Mouse (Mus musculus): ENCODE measurements around the gene Adig. TPM values are rescaled to one million over a fixed set of nuclear protein-coding genes. Genes with fewer than 3 reads are reported as not detected.

The Adig gene
- polyA plus RNA-seq, 1 experiment from 2014 or later = not detected

GRCm38 (mm10) chr2:158498457-158498856 is 4.0 kb upstream of the Adig start:
- Histone ChIP-seq H3K9me3 (ENCODE audit: low read length) (no peaks in the 10 kb centered on the region), H3K27ac (ENCODE audit: low read depth) (no peak overlapping the region), H3K27me3 (ENCODE audit: insufficient read depth, low read length) (no peaks in the 10 kb centered on the region), H3K4me1 (ENCODE audit: insufficient read depth) (no peaks in the 10 kb centered on the region), H3K9ac (replicated peaks) (no peak overlapping the region), H3K4me3 (ENCODE audit: low read depth, low read length) (no peak overlapping the region), H3K4me2 (ENCODE audit: low read depth, low read length) (no peak overlapping the region), H3K36me3 (replicated peaks; ENCODE audit: insufficient read depth, low read length) (peaks cover 39% of the 10 kb centered on the region)
- no peak for TF ChIP-seq CTCF (IDR thresholded peaks at IDR 0.05; ENCODE audit: low read depth)
- 84% methylated on average over 5 of the region's 5 CpGs for WGBS (ENCODE audit: insufficient replicate concordance)
- DNase-seq (no peak), ATAC-seq (no peak)

GRCm38 (mm10) chr2:158503226-158503625 is 814 bp downstream of the Adig start:
- Histone ChIP-seq H3K36me3 (replicated peaks; ENCODE audit: insufficient read depth, low read length) (0 out of 2 replicates have a peak, but pooled peaks cover 2% of the 10 kb centered on the region), H3K4me3 (ENCODE audit: low read depth, low read length) (no peak overlapping the region), H3K27me3 (ENCODE audit: insufficient read depth, low read length) (no peaks in the 10 kb centered on the region), H3K27ac (ENCODE audit: low read depth) (no peak overlapping the region), H3K9ac (replicated peaks) (no peak overlapping the region), H3K4me2 (ENCODE audit: low read depth, low read length) (no peak overlapping the region), H3K9me3 (ENCODE audit: low read length) (no peaks in the 10 kb centered on the region), H3K4me1 (ENCODE audit: insufficient read depth) (no peaks in the 10 kb centered on the region)
- TF ChIP-seq CTCF (IDR thresholded peaks at IDR 0.05; ENCODE audit: low read depth) (no peak), EP300 (IDR thresholded peaks at IDR 0.05; ENCODE audit: low read depth) (no peak)
- no peak for DNase-seq
- 82% methylated on average over 7 of the region's 7 CpGs for WGBS (ENCODE audit: insufficient replicate concordance)
- no peak for ATAC-seq

GRCm38 (mm10) chr2:158503671-158504070 is 1.3 kb downstream of the Adig start:
- Histone ChIP-seq H3K4me2 (ENCODE audit: low read depth, low read length) (no peak overlapping the region), H3K4me3 (ENCODE audit: low read depth, low read length) (no peak overlapping the region), H3K27me3 (ENCODE audit: insufficient read depth, low read length) (no peaks in the 10 kb centered on the region), H3K9ac (replicated peaks) (no peak overlapping the region), H3K36me3 (replicated peaks; ENCODE audit: insufficient read depth, low read length) (0 out of 2 replicates have a peak, but pooled peaks cover 2% of the 10 kb centered on the region), H3K9me3 (ENCODE audit: low read length) (no peaks in the 10 kb centered on the region), H3K27ac (ENCODE audit: low read depth) (no peak overlapping the region), H3K4me1 (ENCODE audit: insufficient read depth) (no peaks in the 10 kb centered on the region)
- no peak for DNase-seq
- no peak for TF ChIP-seq CTCF (IDR thresholded peaks at IDR 0.05; ENCODE audit: low read depth)
- no peak for TF ChIP-seq EP300 (IDR thresholded peaks at IDR 0.05; ENCODE audit: low read depth)
- 70% methylated on average over 4 of the region's 4 CpGs for WGBS (ENCODE audit: insufficient replicate concordance)
- no peak for ATAC-seq

GRCm38 (mm10) chr2:158506475-158506874 is 4.1 kb downstream of the Adig start:
- no peak for TF ChIP-seq CTCF (IDR thresholded peaks at IDR 0.05; ENCODE audit: low read depth)
- TF ChIP-seq EP300 (IDR thresholded peaks at IDR 0.05; ENCODE audit: low read depth) = no peak
- ATAC-seq (no peak), DNase-seq (peak; percentile 8)
- no peaks in the 10 kb centered on the region for H3K36me3 ChIP-seq (replicated peaks; ENCODE audit: insufficient read depth, low read length)
- 55% methylated on average over 5 of the region's 5 CpGs for WGBS (ENCODE audit: insufficient replicate concordance)
- H3K27ac ChIP-seq (ENCODE audit: low read depth) = no peak overlapping the region
- no peaks in the 10 kb centered on the region for H3K4me1 ChIP-seq (ENCODE audit: insufficient read depth)
- H3K4me2 ChIP-seq (ENCODE audit: low read depth, low read length) = no peak overlapping the region
- H3K9ac ChIP-seq (replicated peaks) = no peak overlapping the region
- no peaks in the 10 kb centered on the region for H3K27me3 ChIP-seq (ENCODE audit: insufficient read depth, low read length)
- H3K4me3 ChIP-seq (ENCODE audit: low read depth, low read length) = no peak overlapping the region
- no peaks in the 10 kb centered on the region for H3K9me3 ChIP-seq (ENCODE audit: low read length)

- no peak for TF ChIP-seq CTCF (IDR thresholded peaks at IDR 0.05; ENCODE audit: low read depth)
- TF ChIP-seq EP300 (IDR thresholded peaks at IDR 0.05; ENCODE audit: low read depth) = no peak
- Histone ChIP-seq H3K4me3 (ENCODE audit: low read depth, low read length) (no peak overlapping the region), H3K4me2 (ENCODE audit: low read depth, low read length) (no peak overlapping the region), H3K36me3 (replicated peaks; ENCODE audit: insufficient read depth, low read length) (no peaks in the 10 kb centered on the region), H3K9me3 (ENCODE audit: low read length) (no peaks in the 10 kb centered on the region), H3K9ac (replicated peaks) (no peak overlapping the region), H3K4me1 (ENCODE audit: insufficient read depth) (no peaks in the 10 kb centered on the region), H3K27me3 (ENCODE audit: insufficient read depth, low read length) (no peaks in the 10 kb centered on the region), H3K27ac (ENCODE audit: low read depth) (no peak overlapping the region)
- no peak for DNase-seq
- no peak for ATAC-seq
- 89% methylated on average over 10 of the region's 10 CpGs for WGBS (ENCODE audit: insufficient replicate concordance)
Measured at GRCm38 (mm10) chr2:158507046-158507445, 4.6 kb downstream of the Adig start.

- Histone ChIP-seq H3K27me3 (ENCODE audit: insufficient read depth, low read length) (no peaks in the 10 kb centered on the region), H3K9me3 (ENCODE audit: low read length) (no peaks in the 10 kb centered on the region), H3K36me3 (replicated peaks; ENCODE audit: insufficient read depth, low read length) (no peaks in the 10 kb centered on the region), H3K27ac (ENCODE audit: low read depth) (no peak overlapping the region), H3K4me3 (ENCODE audit: low read depth, low read length) (no peak overlapping the region), H3K4me2 (ENCODE audit: low read depth, low read length) (no peak overlapping the region), H3K4me1 (ENCODE audit: insufficient read depth) (no peaks in the 10 kb centered on the region), H3K9ac (replicated peaks) (no peak overlapping the region)
- no peak for TF ChIP-seq CTCF (IDR thresholded peaks at IDR 0.05; ENCODE audit: low read depth)
- TF ChIP-seq EP300 (IDR thresholded peaks at IDR 0.05; ENCODE audit: low read depth) = no peak
- peak; percentile 66 for DNase-seq
- ATAC-seq = no peak
- WGBS (ENCODE audit: insufficient replicate concordance) = 77% methylated on average over 6 of the region's 6 CpGs
Measured at GRCm38 (mm10) chr2:158510665-158511064, 8.3 kb downstream of the Adig start.

- Histone ChIP-seq H3K4me2 (ENCODE audit: low read depth, low read length) (no peak within 1 kb of the TSS), H3K4me1 (ENCODE audit: insufficient read depth) (no peaks in the 10 kb centered on the region), H3K9ac (replicated peaks) (no peak within 1 kb of the TSS), H3K27ac (ENCODE audit: low read depth) (no peak within 1 kb of the TSS), H3K36me3 (replicated peaks; ENCODE audit: insufficient read depth, low read length) (no peaks in the 10 kb centered on the region), H3K9me3 (ENCODE audit: low read length) (no peaks in the 10 kb centered on the region), H3K27me3 (ENCODE audit: insufficient read depth, low read length) (no peaks in the 10 kb centered on the region), H3K4me3 (ENCODE audit: low read depth, low read length) (no peak within 1 kb of the TSS)
- no peak for TF ChIP-seq EP300 (IDR thresholded peaks at IDR 0.05; ENCODE audit: low read depth)
- TF ChIP-seq CTCF (IDR thresholded peaks at IDR 0.05; ENCODE audit: low read depth) = no peak
- DNase-seq (no peak), ATAC-seq (no peak)
- WGBS (ENCODE audit: insufficient replicate concordance) = 79% methylated on average over 10 of the region's 10 CpGs
Measured at GRCm38 (mm10) chr2:158512528-158512927, 10.1 kb downstream of the Adig start, which contains the start of gene Arhgap40. Arhgap40 (plus strand) TSS chr2:158512796.

Measured in liver, postnatal 0 days (tissue).